Mouse (Mus musculus): ENCODE results near the gene Tmem174.
A peak's percentile ranks its signal among the peaks of the same experiment; 100 is the strongest.

Gene Tmem174

GRCm38 (mm10) chr13:98637145-98637544 is at the start of gene Tmem174:
Tmem174 (minus strand) TSS chr13:98637410.
- peak; percentile 91 for DNase-seq

GRCm38 (mm10) chr13:98684144-98684900 is 47.1 kb upstream of the Tmem174 start:
- peak; percentile 45 for DNase-seq

- no peak for DNase-seq
Observed at GRCm38 (mm10) chr13:98683412-98683811, 46.2 kb upstream of the Tmem174 start.

GRCm38 (mm10) chr13:98680470-98681060 is 43.4 kb upstream of the Tmem174 start:
- DNase-seq, result no peak

GRCm38 (mm10) chr13:98679631-98680041 is 42.4 kb upstream of the Tmem174 start:
- no peak for DNase-seq

- DNase-seq, result no peak
Observed at GRCm38 (mm10) chr13:98679230-98679629, 42.0 kb upstream of the Tmem174 start.

- peak; percentile 63 for DNase-seq
Observed at GRCm38 (mm10) chr13:98673922-98674321, 36.7 kb upstream of the Tmem174 start.

- no peak for DNase-seq
Observed at GRCm38 (mm10) chr13:98669296-98669695, 32.1 kb upstream of the Tmem174 start.

GRCm38 (mm10) chr13:98667316-98667715 is 30.1 kb upstream of the Tmem174 start:
- DNase-seq, result peak; percentile 81

GRCm38 (mm10) chr13:98665240-98665639 is 28.0 kb upstream of the Tmem174 start:
- no peak for DNase-seq

GRCm38 (mm10) chr13:98662173-98662675 is 25.0 kb upstream of the Tmem174 start:
- no peak for DNase-seq

GRCm38 (mm10) chr13:98656034-98656471 is 18.8 kb upstream of the Tmem174 start:
- peak; percentile 86 for DNase-seq

- no peak for DNase-seq
Observed at GRCm38 (mm10) chr13:98655346-98655745, 18.1 kb upstream of the Tmem174 start.

GRCm38 (mm10) chr13:98654129-98654939 is 17.1 kb upstream of the Tmem174 start:
- DNase-seq, result no peak

- DNase-seq, result no peak
Observed at GRCm38 (mm10) chr13:98652194-98652593, 15.0 kb upstream of the Tmem174 start.

GRCm38 (mm10) chr13:98651228-98651977 is 14.2 kb upstream of the Tmem174 start:
- peak; percentile 78 for DNase-seq

- peak; percentile 63 for DNase-seq
Observed at GRCm38 (mm10) chr13:98647775-98648568, 10.8 kb upstream of the Tmem174 start.

- peak; percentile 92 for DNase-seq
Observed at GRCm38 (mm10) chr13:98638507-98639166, 1.4 kb upstream of the Tmem174 start.

- DNase-seq, result no peak
Observed at GRCm38 (mm10) chr13:98636571-98636970, 639 bp downstream of the Tmem174 start.

GRCm38 (mm10) chr13:98633641-98634484 is 3.3 kb downstream of the Tmem174 start:
- DNase-seq, result peak; percentile 61

All from kidney, adult 9 months (tissue).